Mouse (Mus musculus) G1E (cell line): ENCODE data around the gene Rgma.

Experiments used
- CTCF ChIP-seq: IDR thresholded peaks from 2 replicates; pipeline ENCODE4 v1.5.1; 2012; ENCODE audit warnings: low read depth, low read length, inconsistent platforms, mixed read lengths
- GATA1 ChIP-seq: IDR thresholded peaks from 2 replicates; pipeline ENCODE4 v1.6.1; 2012; ENCODE audit warnings: borderline replicate concordance, low read length, inconsistent platforms, mixed read lengths
- TAL1 ChIP-seq: conservative IDR thresholded peaks from 2 replicates; pipeline ENCODE4 v1.6.1; 2012; ENCODE audit warnings: low read depth, low read length, inconsistent platforms, mixed read lengths

DNA sequence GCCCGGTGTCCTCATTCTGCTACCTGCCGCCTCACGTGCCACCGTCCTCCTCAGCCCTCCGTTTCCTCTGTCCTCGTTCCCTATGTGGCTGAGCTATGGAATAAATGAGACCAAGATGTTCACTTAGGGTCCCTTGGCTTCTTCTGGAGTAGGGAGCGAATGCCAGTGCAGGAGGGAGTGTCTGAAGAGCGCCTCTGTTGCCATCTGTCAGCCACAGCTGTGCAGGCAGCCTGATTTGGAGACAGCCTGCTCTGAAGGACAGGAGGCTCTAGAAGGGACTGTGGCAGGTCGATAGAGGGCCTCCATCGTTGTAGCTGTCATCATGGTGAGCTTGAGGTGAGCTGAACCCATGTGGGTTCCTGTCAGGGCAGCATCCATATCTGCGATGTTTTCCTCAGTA is 30.2 kb downstream of the Rgma start:
- TF ChIP-seq TAL1 (no peak), CTCF (no peak), GATA1 (no peak)
